Mouse (Mus musculus) midbrain, embryonic 13.5 days (tissue): ENCODE measurements around the gene Olfr862. TPM values are rescaled to one million over a fixed set of nuclear protein-coding genes. Genes with fewer than 3 reads are reported as not detected.

ENCODE experiments used
- ATAC-seq: fragments of 200-750 bp; cut with Nextera tagmentation; 2 replicates; pipeline ENCODE4 v1.8.0; 2017; ENCODE audit warnings: mild to moderate bottlenecking, moderate TSS enrichment, moderate library complexity
- H3K27ac ChIP-seq: fragments of 300-500 bp; sonication (generic); 2 replicates; pipeline ENCODE4 v1.5.1; 2015; ENCODE audit warnings: inconsistent platforms, mild to moderate bottlenecking, moderate library complexity
- H3K27me3 ChIP-seq: fragments of 300-500 bp; sonication (generic); 2 replicates; pipeline ENCODE4 v1.6.1; 2015; ENCODE audit warnings: mild to moderate bottlenecking, inconsistent platforms
- H3K36me3 ChIP-seq: fragments of 300-500 bp; sonication (generic); 2 replicates; pipeline ENCODE4 v1.6.1; 2015; ENCODE audit warnings: mild to moderate bottlenecking, inconsistent platforms
- H3K4me1 ChIP-seq: fragments of 300-500 bp; sonication (generic); replicated peaks from 2 replicates; pipeline ENCODE4 v1.6.1; 2015; ENCODE audit warnings: inconsistent platforms
- H3K4me2 ChIP-seq: fragments of 300-500 bp; sonication (generic); replicated peaks from 2 replicates; pipeline ENCODE4 v1.6.1; 2015; ENCODE audit warnings: moderate library complexity, mild to moderate bottlenecking, inconsistent platforms
- H3K4me3 ChIP-seq: fragments of 300-500 bp; sonication (generic); replicated peaks from 2 replicates; pipeline ENCODE4 v1.5.1; 2015; ENCODE audit warnings: mild to moderate bottlenecking, inconsistent platforms
- H3K9ac ChIP-seq: fragments of 300-500 bp; sonication (generic); replicated peaks from 2 replicates; pipeline ENCODE4 v1.6.1; 2015; ENCODE audit warnings: mild to moderate bottlenecking, inconsistent platforms
- H3K9me3 ChIP-seq: fragments of 300-500 bp; sonication (generic); 2 replicates; pipeline ENCODE4 v1.6.1; 2016; ENCODE audit warnings: mild to moderate bottlenecking, inconsistent platforms
- WGBS: fragments of 180-500 bp; shearing (Covaris S2); methylation state at CpG from one replicate; pipeline ENCODE4 v1.1.7; 2015; 5-methylcytosine and 5-hydroxymethylcytosine counted together
- polyA plus RNA-seq: library from polyadenylated mRNA; unstranded; fragments of >200 nt; fragmentation: Nextera tagmentation; extraction: Ambion mirVana; gene quantifications from 2 replicates; pipeline ENCODE4 v1.2.1, GENCODE M21; 2015

Olfr862 gene
- not detected in 2 replicates for polyA plus RNA-seq

GRCm38 (mm10) chr9:19887904-19888303 lies at the start of gene Olfr862:
Gene Olfr862 (minus strand): TSS chr9:19888004.
- Histone ChIP-seq H3K9me3 (peaks cover 18% of the 10 kb centered on the region), H3K4me2 (no peak within 1 kb of the TSS)
- no peak for ATAC-seq

GRCm38 (mm10) chr9:19916565-19916964 lies 28.8 kb upstream of the Olfr862 start, which contains the start of gene Olfr77:
Gene Olfr77 (plus strand): TSS chr9:19916865.
- Histone ChIP-seq H3K9me3 (peaks cover 6% of the 10 kb centered on the region), H3K9ac (no peak within 1 kb of the TSS), H3K27me3 (no peaks in the 10 kb centered on the region), H3K36me3 (no peaks in the 10 kb centered on the region), H3K27ac (no peak within 1 kb of the TSS), H3K4me2 (no peak within 1 kb of the TSS), H3K4me3 (no peak within 1 kb of the TSS), H3K4me1 (no peaks in the 10 kb centered on the region)
- no peak for ATAC-seq
- WGBS, result 87% methylated on average over 2 of the region's 2 CpGs

More at GRCm38 (mm10) chr9:19887904-19888303, at the start of gene Olfr862:
- Histone ChIP-seq H3K4me3 (no peak within 1 kb of the TSS), H3K27ac (no peak within 1 kb of the TSS), H3K4me1 (no peaks in the 10 kb centered on the region), H3K36me3 (no peaks in the 10 kb centered on the region), H3K27me3 (no peaks in the 10 kb centered on the region), H3K9ac (no peak within 1 kb of the TSS)

GRCm38 (mm10) chr9:19911170-19911569 lies 23.4 kb upstream of the Olfr862 start:
- ATAC-seq, result no peak
- Histone ChIP-seq H3K4me3 (no peak overlapping the region), H3K27me3 (no peaks in the 10 kb centered on the region), H3K27ac (no peak overlapping the region), H3K9me3 (peaks cover 13% of the 10 kb centered on the region), H3K4me2 (no peak overlapping the region), H3K9ac (no peak overlapping the region), H3K4me1 (no peaks in the 10 kb centered on the region), H3K36me3 (no peaks in the 10 kb centered on the region)
- 64% methylated on average over 4 of the region's 4 CpGs for WGBS

GRCm38 (mm10) chr9:19849647-19850046 lies 38.2 kb downstream of the Olfr862 start, which contains the start of gene Olfr860:
Gene Olfr860 (minus strand): TSS chr9:19849747.
- no peaks in the 10 kb centered on the region for H3K36me3 ChIP-seq
- no peak within 1 kb of the TSS for H3K9ac ChIP-seq
- no peaks in the 10 kb centered on the region for H3K9me3 ChIP-seq
- H3K4me1 ChIP-seq, result no peaks in the 10 kb centered on the region
- no peaks in the 10 kb centered on the region for H3K27me3 ChIP-seq
- no peak within 1 kb of the TSS for H3K4me2 ChIP-seq
- H3K4me3 ChIP-seq, result no peak within 1 kb of the TSS
- 80% methylated on average over 1 of the region's 1 CpGs for WGBS
- no peak for ATAC-seq
- H3K27ac ChIP-seq, result no peak within 1 kb of the TSS

Other genes starting within 250 kb of the Olfr862 start
- gene Olfr857, start 178.6 kb downstream of the Olfr862 start, polyA plus RNA-seq, result not detected in 2 replicates
- not detected in 2 replicates for gene Olfr58, start 107.7 kb downstream of the Olfr862 start, polyA plus RNA-seq
- gene Olfr859, start 83.1 kb downstream of the Olfr862 start, polyA plus RNA-seq, result not detected in 2 replicates
- gene Olfr860, start 38.3 kb downstream of the Olfr862 start, polyA plus RNA-seq, result not detected in 2 replicates
- gene Olfr77, start 28.9 kb upstream of the Olfr862 start, polyA plus RNA-seq, result 0.15 and 0.21 TPM in 2 replicates
- not detected in 2 replicates for gene Olfr866, start 140.0 kb upstream of the Olfr862 start, polyA plus RNA-seq
- gene Olfr867, start 169.6 kb upstream of the Olfr862 start, polyA plus RNA-seq, result not detected in 2 replicates
- gene Olfr868, start 210.6 kb upstream of the Olfr862 start, polyA plus RNA-seq, result not detected in 2 replicates
- not detected in 2 replicates for gene Olfr869, start 241.0 kb upstream of the Olfr862 start, polyA plus RNA-seq